Mouse (Mus musculus): Measurements from ENCODE around the gene Ell3. TPM values are rescaled to one million over a fixed set of nuclear protein-coding genes. Genes with fewer than 3 reads are reported as not detected.
A peak's percentile ranks its signal among the peaks of the same experiment; 100 is the strongest.
"Not testable (repeated sequence)": the region's sequence is repeated elsewhere in the genome, so short reads cannot be mapped to it uniquely, and the experiment has no call there.

Gene Ell3
- 1.1 and 1.3 TPM in 2 replicates for polyA plus RNA-seq (2012; rRNA removed)

GRCm38 (mm10) chr2:121444178-121444577 is at the start of gene Ell3:
Gene Ell3 (minus strand): TSS chr2:121444278.
- DNase-seq (ENCODE audit: low spot score) = no peak

- DNase-seq (ENCODE audit: low spot score) = not testable (repeated sequence)
Observed at GRCm38 (mm10) chr2:121484403-121484802, 40.3 kb upstream of the Ell3 start.

- DNase-seq (ENCODE audit: low spot score) = no peak
Observed at GRCm38 (mm10) chr2:121483576-121483975, 39.5 kb upstream of the Ell3 start.

- not testable (repeated sequence) for DNase-seq (ENCODE audit: low spot score)
Observed at GRCm38 (mm10) chr2:121480916-121481315, 36.8 kb upstream of the Ell3 start.

GRCm38 (mm10) chr2:121480498-121480897 is 36.4 kb upstream of the Ell3 start:
- DNase-seq (ENCODE audit: low spot score) = no peak

- DNase-seq (ENCODE audit: low spot score) = no peak
Observed at GRCm38 (mm10) chr2:121477491-121478266, 33.6 kb upstream of the Ell3 start.

GRCm38 (mm10) chr2:121475306-121475705 is 31.2 kb upstream of the Ell3 start:
- not testable (repeated sequence) for DNase-seq (ENCODE audit: low spot score)

GRCm38 (mm10) chr2:121474180-121474535 is 30.1 kb upstream of the Ell3 start:
- DNase-seq (ENCODE audit: low spot score) = no peak

GRCm38 (mm10) chr2:121473301-121474179 is 29.5 kb upstream of the Ell3 start, which contains the start of gene Mfap1b:
Gene Mfap1b (minus strand): TSS chr2:121474067.
- DNase-seq (ENCODE audit: low spot score) = peak; percentile 51

GRCm38 (mm10) chr2:121472783-121473182 is 28.7 kb upstream of the Ell3 start:
- DNase-seq (ENCODE audit: low spot score) = not testable (repeated sequence)

- not testable (repeated sequence) for DNase-seq (ENCODE audit: low spot score)
Observed at GRCm38 (mm10) chr2:121468982-121469381, 24.9 kb upstream of the Ell3 start.

GRCm38 (mm10) chr2:121460071-121460470 is 16.0 kb upstream of the Ell3 start:
- DNase-seq (ENCODE audit: low spot score) = no peak

- DNase-seq (ENCODE audit: low spot score) = peak; percentile 72
Observed at GRCm38 (mm10) chr2:121456692-121457642, 12.9 kb upstream of the Ell3 start, which contains the start of gene Serinc4. Gene Serinc4 (minus strand): TSS chr2:121456781.

- no peak for DNase-seq (ENCODE audit: low spot score)
Observed at GRCm38 (mm10) chr2:121455534-121455933, 11.5 kb upstream of the Ell3 start.

- no peak for DNase-seq (ENCODE audit: low spot score)
Observed at GRCm38 (mm10) chr2:121453917-121454316, 9.8 kb upstream of the Ell3 start.

- no peak for DNase-seq (ENCODE audit: low spot score)
Observed at GRCm38 (mm10) chr2:121452990-121453389, 8.9 kb upstream of the Ell3 start, which contains the start of gene Hypk. Gene Hypk (plus strand): TSS chr2:121453290.

GRCm38 (mm10) chr2:121452361-121452760 is 8.3 kb upstream of the Ell3 start:
- DNase-seq (ENCODE audit: low spot score) = no peak

GRCm38 (mm10) chr2:121450093-121450492 is 6.0 kb upstream of the Ell3 start:
- no peak for DNase-seq (ENCODE audit: low spot score)

- DNase-seq (ENCODE audit: low spot score) = no peak
Observed at GRCm38 (mm10) chr2:121449545-121450011, 5.5 kb upstream of the Ell3 start.

- DNase-seq (ENCODE audit: low spot score) = peak; percentile 98
Observed at GRCm38 (mm10) chr2:121448739-121449535, 4.9 kb upstream of the Ell3 start, which contains the start of gene Serf2. Gene Serf2 (plus strand): TSS chr2:121449195.
